Mouse (Mus musculus): ENCODE data around the gene Olfr1206.

Gene Olfr1206

GRCm38 (mm10) chr2:88862931-88863330 lies at the start of gene Olfr1206:
Olfr1206 (plus strand) TSS chr2:88863231.
- no peak for DNase-seq

GRCm38 (mm10) chr2:88814196-88814595 lies 48.8 kb upstream of the Olfr1206 start, which contains the start of gene Olfr1202:
Olfr1202 (plus strand) TSS chr2:88814496.
- DNase-seq, result no peak

GRCm38 (mm10) chr2:88829437-88829836 lies 33.6 kb upstream of the Olfr1206 start, which contains the start of gene Olfr1205:
Olfr1205 (plus strand) TSS chr2:88829737.
- DNase-seq, result no peak

DNA sequence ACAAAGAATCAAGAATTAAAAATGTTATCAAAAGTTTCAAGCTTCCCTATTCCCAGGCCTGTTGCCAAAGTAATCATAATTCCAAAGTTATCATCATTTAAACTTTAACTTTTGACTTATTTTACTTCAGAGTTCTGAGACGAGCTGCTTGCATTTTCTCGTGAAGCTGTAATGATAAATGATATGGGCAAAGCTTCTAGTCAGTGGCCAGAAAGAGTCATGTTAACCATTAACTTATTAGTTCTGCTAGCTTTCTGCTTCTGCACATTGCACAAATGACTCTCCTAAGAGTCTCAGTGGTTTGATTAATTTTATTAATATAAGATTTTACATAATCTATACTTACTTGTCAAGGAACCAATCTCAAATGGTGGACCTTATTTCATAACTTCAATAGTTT lies 24.6 kb upstream of the Olfr1206 start:
- no peak for DNase-seq

- DNase-seq, result no peak
Measured at GRCm38 (mm10) chr2:88848992-88849391, 14.0 kb upstream of the Olfr1206 start, which contains the start of gene Olfr1204. Olfr1204 (plus strand) TSS chr2:88849292.

- no peak for DNase-seq
Measured at GRCm38 (mm10) chr2:88902211-88902610, 39.2 kb downstream of the Olfr1206 start, which contains the start of gene Olfr1208. Olfr1208 (minus strand) TSS chr2:88902311.

- DNase-seq, result no peak
Measured at GRCm38 (mm10) chr2:88915057-88915456, 52.0 kb downstream of the Olfr1206 start, which contains the start of gene Olfr1209. Olfr1209 (minus strand) TSS chr2:88915157.
